Mouse (Mus musculus): Measurements from ENCODE around the gene Khdc3.
"Not testable (repeated sequence)": the region's sequence is repeated elsewhere in the genome, so short reads cannot be mapped to it uniquely, and the experiment has no call there.

Khdc3 gene

GRCm38 (mm10) chr9:73101536-73101935, at the start of gene Khdc3:
Khdc3 (plus strand) TSS chr9:73101836.
- DNase-seq (ENCODE audit: low spot score in 2 of 2), result no peak

GRCm38 (mm10) chr9:73055441-73055911, 46.2 kb upstream of the Khdc3 start:
- DNase-seq (ENCODE audit: low spot score in 2 of 2), result peak in 1 of 2 experiments; percentile 2

- DNase-seq (ENCODE audit: low spot score in 2 of 2), result no peak
Observed at GRCm38 (mm10) chr9:73059224-73059623, 42.4 kb upstream of the Khdc3 start.

GRCm38 (mm10) chr9:73063621-73064290, 37.9 kb upstream of the Khdc3 start:
- no peak for DNase-seq (ENCODE audit: low spot score in 2 of 2)

GRCm38 (mm10) chr9:73067086-73067485, 34.5 kb upstream of the Khdc3 start:
- DNase-seq (ENCODE audit: low spot score in 2 of 2), result no peak

- DNase-seq (ENCODE audit: low spot score in 2 of 2), result no peak
Observed at GRCm38 (mm10) chr9:73068230-73068679, 33.4 kb upstream of the Khdc3 start.

- no peak for DNase-seq (ENCODE audit: low spot score in 2 of 2)
Observed at GRCm38 (mm10) chr9:73068688-73069087, 32.9 kb upstream of the Khdc3 start.

GRCm38 (mm10) chr9:73070971-73071659, 30.5 kb upstream of the Khdc3 start:
- DNase-seq (ENCODE audit: low spot score in 2 of 2), result peak in 1 of 2 experiments; percentile 14

GRCm38 (mm10) chr9:73072426-73072825, 29.2 kb upstream of the Khdc3 start:
- DNase-seq (ENCODE audit: low spot score in 2 of 2), result no peak

- DNase-seq (ENCODE audit: low spot score in 2 of 2), result peak in 1 of 2 experiments; percentile 12
Observed at GRCm38 (mm10) chr9:73073169-73073568, 28.5 kb upstream of the Khdc3 start.

GRCm38 (mm10) chr9:73079349-73079748, 22.3 kb upstream of the Khdc3 start:
- DNase-seq (ENCODE audit: low spot score in 2 of 2), result not testable (repeated sequence)

GRCm38 (mm10) chr9:73079801-73080325, 21.8 kb upstream of the Khdc3 start:
- no peak for DNase-seq (ENCODE audit: low spot score in 2 of 2)

- no peak for DNase-seq (ENCODE audit: low spot score in 2 of 2)
Observed at GRCm38 (mm10) chr9:73082291-73083000, 19.2 kb upstream of the Khdc3 start.

- no peak for DNase-seq (ENCODE audit: low spot score in 2 of 2)
Observed at GRCm38 (mm10) chr9:73083956-73084355, 17.7 kb upstream of the Khdc3 start.

- peak; percentile 6 to 26 for DNase-seq (ENCODE audit: low spot score in 2 of 2)
Observed at GRCm38 (mm10) chr9:73085845-73086244, 15.8 kb upstream of the Khdc3 start.

- no peak for DNase-seq (ENCODE audit: low spot score in 2 of 2)
Observed at GRCm38 (mm10) chr9:73087121-73087520, 14.5 kb upstream of the Khdc3 start.

- DNase-seq (ENCODE audit: low spot score in 2 of 2), result no peak
Observed at GRCm38 (mm10) chr9:73087581-73087980, 14.1 kb upstream of the Khdc3 start.

- DNase-seq (ENCODE audit: low spot score in 2 of 2), result peak; percentile 55 to 64
Observed at GRCm38 (mm10) chr9:73089222-73089920, 12.3 kb upstream of the Khdc3 start.

- DNase-seq (ENCODE audit: low spot score in 2 of 2), result no peak
Observed at GRCm38 (mm10) chr9:73090121-73090520, 11.5 kb upstream of the Khdc3 start.

- peak; percentile 23 to 48 for DNase-seq (ENCODE audit: low spot score in 2 of 2)
Observed at GRCm38 (mm10) chr9:73091747-73092146, 9.9 kb upstream of the Khdc3 start.

GRCm38 (mm10) chr9:73094580-73094979, 7.1 kb upstream of the Khdc3 start:
- DNase-seq (ENCODE audit: low spot score in 2 of 2), result no peak
